Mouse (Mus musculus) forebrain, embryonic 14.5 days (tissue): ENCODE data around the gene Ube2j1. TPM values are rescaled to one million over a fixed set of nuclear protein-coding genes. Genes with fewer than 3 reads are reported as not detected.

Experiments used
- ATAC-seq: fragments of 200-750 bp; cut with Nextera tagmentation; 2 replicates; pipeline ENCODE4 v1.8.0; 2017; ENCODE audit warnings: mild to moderate bottlenecking, moderate library complexity
- DNase-seq: peaks from one replicate; pipeline ENCODE4 v3.0.0-alpha.2; 2015; ENCODE audit warnings: low spot score
- H3K27ac ChIP-seq: fragments of 300-500 bp; sonication (generic); 2 replicates; pipeline ENCODE4 v1.5.1; 2014; ENCODE audit warnings: low read depth, mild to moderate bottlenecking, control low read depth, low read length, moderate library complexity
- H3K27me3 ChIP-seq: fragments of 300-500 bp; sonication (generic); replicated peaks from 2 replicates; pipeline ENCODE4 v1.6.1; 2014; ENCODE audit warnings: low read length, control low read depth, mixed read lengths; ENCODE audit not compliant: control insufficient read depth, insufficient read depth
- H3K36me3 ChIP-seq: fragments of 300-500 bp; sonication (generic); 2 replicates; pipeline ENCODE4 v1.6.1; 2014; ENCODE audit warnings: low read length, control low read depth; ENCODE audit not compliant: control insufficient read depth, insufficient read depth
- H3K4me1 ChIP-seq: fragments of 300-500 bp; sonication (generic); 2 replicates; pipeline ENCODE4 v1.6.1; 2014; ENCODE audit warnings: antibody characterized with exemption, low read length, control low read depth; ENCODE audit not compliant: control insufficient read depth, insufficient read depth
- H3K4me2 ChIP-seq: fragments of 300-500 bp; sonication (generic); 2 replicates; pipeline ENCODE4 v1.6.1; 2014; ENCODE audit warnings: mild to moderate bottlenecking, control low read depth, low read length
- H3K4me3 ChIP-seq: fragments of 300-500 bp; sonication (generic); 2 replicates; pipeline ENCODE4 v1.5.1; 2014; ENCODE audit warnings: low read depth, low read length, control low read depth
- H3K9ac ChIP-seq: fragments of 300-500 bp; sonication (generic); 2 replicates; pipeline ENCODE4 v1.6.1; 2014; ENCODE audit warnings: mild to moderate bottlenecking, low read length, control low read depth, moderate library complexity
- H3K9me3 ChIP-seq: fragments of 300-500 bp; sonication (generic); replicated peaks from 2 replicates; pipeline ENCODE4 v1.6.1; 2016; ENCODE audit warnings: low read length, control low read depth, mixed read lengths; ENCODE audit not compliant: control insufficient read depth
- WGBS: fragments of 180-500 bp; shearing (Covaris S2); extraction: QIAGEN DNeasy Blood & Tissue Kit; methylation state at CpG from one replicate; pipeline ENCODE4 v1.1.7; 2014; 5-methylcytosine and 5-hydroxymethylcytosine counted together
- polyA plus RNA-seq: library from polyadenylated mRNA; unstranded; fragments of >200 nt; fragmentation: Nextera tagmentation; extraction: Ambion mirVana; gene quantifications from 2 replicates; pipeline ENCODE4 v1.2.1, GENCODE M21; 2014

The Ube2j1 gene
- polyA plus RNA-seq: 53.5 and 53.9 TPM in 2 replicates

GRCm38 (mm10) chr4:33031195-33031960 lies at the start of gene Ube2j1:
TSS of gene Ube2j1 (plus strand) at chr4:33031416.
- Histone ChIP-seq H3K9me3 (no peaks in the 10 kb centered on the region), H3K4me3 (peak within 1 kb of the TSS; percentile 75), H3K27me3 (no peaks in the 10 kb centered on the region), H3K36me3 (no peaks in the 10 kb centered on the region), H3K4me1 (peaks cover 10% of the 10 kb centered on the region), H3K4me2 (peak within 1 kb of the TSS; percentile 58), H3K27ac (peak within 1 kb of the TSS; percentile 97), H3K9ac (peak within 1 kb of the TSS; percentile 97)
- ATAC-seq: peak; percentile 97
- under 1% methylated on average over 86 of the region's 123 CpGs for WGBS
- peak; percentile 93 for DNase-seq

- H3K9ac ChIP-seq: no peak overlapping the region
- H3K9me3 ChIP-seq: no peaks in the 10 kb centered on the region
- H3K4me3 ChIP-seq: no peak overlapping the region
- ATAC-seq (no peak), DNase-seq (no peak)
- no peak overlapping the region for H3K27ac ChIP-seq
- no peaks in the 10 kb centered on the region for H3K27me3 ChIP-seq
- peaks cover 15% of the 10 kb centered on the region for H3K4me1 ChIP-seq
- no peaks in the 10 kb centered on the region for H3K36me3 ChIP-seq
- H3K4me2 ChIP-seq: peak overlapping the region; percentile 90; the same call in 1 of the 2 replicates
- WGBS: 24% methylated on average over 5 of the region's 5 CpGs
These were observed 49.6 kb upstream of the Ube2j1 start for GRCm38 (mm10) chr4:32981617-32982016.

GRCm38 (mm10) chr4:32982041-32982715 lies 49.0 kb upstream of the Ube2j1 start:
- ATAC-seq (peak; percentile 52), DNase-seq (peak; percentile 71)
- Histone ChIP-seq H3K4me3 (peak overlapping the region; percentile 87), H3K9me3 (no peaks in the 10 kb centered on the region), H3K27me3 (no peaks in the 10 kb centered on the region), H3K9ac (peak overlapping the region; percentile 93), H3K4me1 (peaks cover 15% of the 10 kb centered on the region), H3K36me3 (no peaks in the 10 kb centered on the region), H3K27ac (no peak overlapping the region), H3K4me2 (peak overlapping the region; percentile 90)
- WGBS: 3% methylated on average over 15 of the region's 15 CpGs

GRCm38 (mm10) chr4:32982716-32983175 lies 48.5 kb upstream of the Ube2j1 start, which contains the start of gene Rragd:
TSS of gene Rragd (plus strand) at chr4:32983037.
- Histone ChIP-seq H3K9me3 (no peaks in the 10 kb centered on the region), H3K27me3 (no peaks in the 10 kb centered on the region), H3K4me1 (peaks cover 15% of the 10 kb centered on the region), H3K9ac (peak within 1 kb of the TSS; percentile 93), H3K36me3 (no peaks in the 10 kb centered on the region), H3K27ac (peak within 1 kb of the TSS; percentile 87), H3K4me3 (peak within 1 kb of the TSS; percentile 87), H3K4me2 (peak within 1 kb of the TSS; percentile 90)
- ATAC-seq: peak; percentile 79
- WGBS: under 1% methylated on average over 17 of the region's 18 CpGs
- DNase-seq: no peak

- peak; percentile 69 for ATAC-seq
- no peaks in the 10 kb centered on the region for H3K27me3 ChIP-seq
- under 1% methylated on average over 78 of the region's 94 CpGs for WGBS
These were observed 47.8 kb upstream of the Ube2j1 start for GRCm38 (mm10) chr4:32983176-32984155.

GRCm38 (mm10) chr4:32984242-32984641 lies 47.0 kb upstream of the Ube2j1 start:
- Histone ChIP-seq H3K9me3 (no peaks in the 10 kb centered on the region), H3K4me1 (peaks cover 15% of the 10 kb centered on the region), H3K27ac (peak overlapping the region; percentile 87; the same call in 1 of the 2 replicates), H3K4me2 (peak overlapping the region; percentile 90), H3K36me3 (no peaks in the 10 kb centered on the region), H3K27me3 (no peaks in the 10 kb centered on the region), H3K4me3 (peak overlapping the region; percentile 87), H3K9ac (peak overlapping the region; percentile 93)
- ATAC-seq: no peak
- 0% methylated on average over 13 of the region's 13 CpGs for WGBS
- peak; percentile 85 for DNase-seq

More at GRCm38 (mm10) chr4:32983176-32984155, 47.8 kb upstream of the Ube2j1 start:
- Histone ChIP-seq H3K9me3 (no peaks in the 10 kb centered on the region), H3K27ac (peak overlapping the region; percentile 87), H3K9ac (peak overlapping the region; percentile 93), H3K4me3 (peak overlapping the region; percentile 87), H3K4me1 (peaks cover 15% of the 10 kb centered on the region), H3K4me2 (peak overlapping the region; percentile 90), H3K36me3 (no peaks in the 10 kb centered on the region)
- DNase-seq: peak; percentile 56

- H3K9me3 ChIP-seq: no peaks in the 10 kb centered on the region
- peaks cover 15% of the 10 kb centered on the region for H3K4me1 ChIP-seq
- H3K9ac ChIP-seq: peak overlapping the region; percentile 93
- no peaks in the 10 kb centered on the region for H3K36me3 ChIP-seq
- DNase-seq (peak; percentile 51), ATAC-seq (no peak)
- 8% methylated on average over 13 of the region's 13 CpGs for WGBS
- H3K4me2 ChIP-seq: peak overlapping the region; percentile 90
- H3K27me3 ChIP-seq: no peaks in the 10 kb centered on the region
- H3K4me3 ChIP-seq: peak overlapping the region; percentile 87
- H3K27ac ChIP-seq: peak overlapping the region; percentile 68
These were observed 46.2 kb upstream of the Ube2j1 start for GRCm38 (mm10) chr4:32984801-32985675.
